Mouse (Mus musculus) hindbrain, embryonic 13.5 days (tissue): ENCODE measurements at regions not wholly inside any gene's neighbourhood (a gene's known extent, or its start where the extent isn't known, plus 50 kb on each side); places are given as distances from the start of the nearest gene placed in this dataset.

ENCODE experiments used
- ATAC-seq: fragments of 200-750 bp; cut with Nextera tagmentation; 2 replicates; pipeline ENCODE4 v1.8.0; 2017; ENCODE audit warnings: moderate TSS enrichment; ENCODE audit not compliant: low FRiP score
- H3K27ac ChIP-seq: fragments of 300-500 bp; sonication (generic); 2 replicates; pipeline ENCODE4 v1.5.1; 2015; ENCODE audit warnings: inconsistent platforms, mild to moderate bottlenecking, moderate library complexity
- H3K27me3 ChIP-seq: fragments of 300-500 bp; sonication (generic); 2 replicates; pipeline ENCODE4 v1.6.1; 2015; ENCODE audit warnings: mild to moderate bottlenecking, inconsistent platforms
- H3K36me3 ChIP-seq: fragments of 300-500 bp; sonication (generic); 2 replicates; pipeline ENCODE4 v1.6.1; 2015; ENCODE audit warnings: mild to moderate bottlenecking, inconsistent platforms
- H3K4me1 ChIP-seq: fragments of 300-500 bp; sonication (generic); replicated peaks from 2 replicates; pipeline ENCODE4 v1.6.1; 2015; ENCODE audit warnings: inconsistent platforms
- H3K4me2 ChIP-seq: fragments of 300-500 bp; sonication (generic); 2 replicates; pipeline ENCODE4 v1.6.1; 2015; ENCODE audit warnings: inconsistent platforms, mild to moderate bottlenecking, moderate library complexity
- H3K4me3 ChIP-seq: fragments of 300-500 bp; sonication (generic); 2 replicates; pipeline ENCODE4 v1.5.1; 2015; ENCODE audit warnings: mild to moderate bottlenecking, inconsistent platforms
- H3K9ac ChIP-seq: fragments of 300-500 bp; sonication (generic); 2 replicates; pipeline ENCODE4 v1.6.1; 2015; ENCODE audit warnings: mild to moderate bottlenecking, inconsistent platforms
- H3K9me3 ChIP-seq: fragments of 300-500 bp; sonication (generic); 2 replicates; pipeline ENCODE4 v1.6.1; 2016; ENCODE audit warnings: inconsistent platforms
- WGBS: fragments of 180-500 bp; shearing (Covaris S2); methylation state at CpG from one replicate; pipeline ENCODE4 v1.1.7; 2015; 5-methylcytosine and 5-hydroxymethylcytosine counted together

DNA sequence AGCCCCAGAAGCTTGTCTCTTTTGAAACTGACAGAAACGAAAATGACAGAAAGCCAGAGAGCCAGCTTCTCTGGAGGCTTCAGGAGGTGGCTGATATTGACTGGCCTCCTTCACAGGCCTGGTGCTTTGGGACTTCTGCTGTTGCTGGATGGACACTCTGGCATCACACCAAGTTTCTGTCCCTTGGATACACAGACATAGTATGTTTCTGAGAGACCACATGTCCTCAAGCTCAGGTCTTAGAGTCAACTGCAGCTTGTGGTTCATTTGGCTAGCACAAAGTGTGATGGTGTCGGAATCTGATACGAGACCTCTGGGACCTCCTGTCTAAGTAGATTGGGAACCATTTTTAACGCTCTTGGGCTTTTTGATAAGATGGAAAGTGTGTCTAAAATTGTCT, 502.0 kb downstream of the Sqor start:
- WGBS = 77% methylated on average over 4 of the region's 4 CpGs

DNA sequence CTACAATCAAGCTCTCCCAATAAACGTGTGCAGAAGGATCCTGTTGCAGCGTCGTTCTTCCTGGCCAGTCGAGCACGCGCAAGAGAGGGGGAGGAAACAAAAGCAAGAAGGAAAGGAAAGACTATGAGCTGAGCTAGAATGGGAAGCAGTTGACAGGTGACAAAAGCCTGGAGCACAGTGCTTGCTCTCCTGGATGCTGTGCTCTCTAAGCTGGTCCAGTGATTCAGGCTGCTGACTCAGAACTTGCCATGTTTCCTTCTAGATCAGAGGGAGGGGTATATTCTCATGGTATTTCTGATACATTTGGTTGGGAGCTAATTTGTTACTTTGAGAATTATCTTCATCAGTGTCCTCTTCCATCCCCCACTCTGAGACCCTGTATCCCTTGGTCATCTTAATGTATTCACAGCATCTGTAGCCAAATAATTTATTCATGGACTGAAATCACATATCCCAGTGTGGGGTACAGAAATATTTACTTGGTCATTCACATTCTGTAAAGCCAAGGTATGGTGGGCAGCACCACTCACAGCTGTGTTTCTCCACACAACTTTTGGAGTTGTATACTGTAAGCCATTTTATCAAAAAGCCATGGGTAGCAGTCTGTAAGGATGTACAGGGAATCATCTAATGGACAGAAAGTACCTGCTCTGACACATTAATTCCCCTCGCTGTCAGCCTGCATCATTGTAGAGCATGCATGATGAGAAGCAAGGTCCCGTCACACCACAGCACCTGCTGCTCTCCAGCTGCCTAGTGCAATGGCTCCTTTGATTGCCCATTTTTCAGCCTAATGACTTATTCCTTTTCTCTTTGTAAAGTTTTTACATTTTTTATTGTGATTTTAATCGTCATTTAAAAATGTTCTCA, 510.1 kb downstream of the Sqor start:
- Histone ChIP-seq H3K36me3 (no peaks in the 10 kb centered on the region), H3K27ac (no peak overlapping the region), H3K4me3 (no peak overlapping the region), H3K4me2 (no peak overlapping the region), H3K9ac (no peak overlapping the region), H3K4me1 (no peaks in the 10 kb centered on the region), H3K27me3 (no peaks in the 10 kb centered on the region), H3K9me3 (no peaks in the 10 kb centered on the region)
- ATAC-seq = peak; percentile 72; the same call in 1 of the 2 replicates
- 73% methylated on average over 9 of the region's 9 CpGs for WGBS

More for the DNA sequence above, 502.0 kb downstream of the Sqor start:
- no peak for ATAC-seq
- Histone ChIP-seq H3K4me1 (no peaks in the 10 kb centered on the region), H3K9ac (no peak overlapping the region), H3K4me2 (no peak overlapping the region), H3K36me3 (no peaks in the 10 kb centered on the region), H3K9me3 (no peaks in the 10 kb centered on the region), H3K4me3 (no peak overlapping the region), H3K27me3 (no peaks in the 10 kb centered on the region), H3K27ac (no peak overlapping the region)

DNA sequence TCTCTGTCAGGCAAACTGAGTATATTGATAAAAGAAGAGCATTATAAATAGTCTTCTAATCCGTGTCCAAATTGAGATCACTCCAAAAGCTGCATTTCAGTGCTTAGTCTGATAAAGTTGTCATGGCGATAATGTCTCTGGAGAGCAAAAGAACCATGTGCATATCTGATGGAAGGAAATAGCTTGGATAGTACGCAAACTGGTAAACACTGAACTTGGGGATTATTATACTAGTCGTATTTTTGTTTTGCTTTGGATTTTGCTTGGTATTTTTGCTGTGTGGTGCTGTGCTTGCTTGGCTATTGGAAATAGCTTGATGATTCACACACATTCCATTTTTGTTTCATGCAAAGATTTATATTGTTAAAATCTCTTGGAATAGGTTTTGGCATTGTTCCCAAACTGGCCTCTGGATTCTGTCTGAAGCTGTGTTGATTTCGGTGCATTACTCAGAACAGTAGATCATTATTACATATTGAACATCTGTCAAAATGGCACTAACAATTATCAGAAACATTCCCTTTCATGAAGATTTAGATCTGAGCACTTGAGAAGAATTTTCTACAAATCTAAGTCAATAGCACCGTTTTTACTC, 510.8 kb downstream of the Sqor start:
- Histone ChIP-seq H3K4me3 (no peak overlapping the region), H3K27me3 (no peaks in the 10 kb centered on the region), H3K4me2 (no peak overlapping the region), H3K4me1 (no peaks in the 10 kb centered on the region), H3K9ac (no peak overlapping the region), H3K36me3 (no peaks in the 10 kb centered on the region), H3K9me3 (no peaks in the 10 kb centered on the region), H3K27ac (no peak overlapping the region)
- ATAC-seq = 0 out of 2 replicates have a peak, but pooled peaks have one; percentile 32
- 64% methylated on average over 6 of the region's 6 CpGs for WGBS

DNA sequence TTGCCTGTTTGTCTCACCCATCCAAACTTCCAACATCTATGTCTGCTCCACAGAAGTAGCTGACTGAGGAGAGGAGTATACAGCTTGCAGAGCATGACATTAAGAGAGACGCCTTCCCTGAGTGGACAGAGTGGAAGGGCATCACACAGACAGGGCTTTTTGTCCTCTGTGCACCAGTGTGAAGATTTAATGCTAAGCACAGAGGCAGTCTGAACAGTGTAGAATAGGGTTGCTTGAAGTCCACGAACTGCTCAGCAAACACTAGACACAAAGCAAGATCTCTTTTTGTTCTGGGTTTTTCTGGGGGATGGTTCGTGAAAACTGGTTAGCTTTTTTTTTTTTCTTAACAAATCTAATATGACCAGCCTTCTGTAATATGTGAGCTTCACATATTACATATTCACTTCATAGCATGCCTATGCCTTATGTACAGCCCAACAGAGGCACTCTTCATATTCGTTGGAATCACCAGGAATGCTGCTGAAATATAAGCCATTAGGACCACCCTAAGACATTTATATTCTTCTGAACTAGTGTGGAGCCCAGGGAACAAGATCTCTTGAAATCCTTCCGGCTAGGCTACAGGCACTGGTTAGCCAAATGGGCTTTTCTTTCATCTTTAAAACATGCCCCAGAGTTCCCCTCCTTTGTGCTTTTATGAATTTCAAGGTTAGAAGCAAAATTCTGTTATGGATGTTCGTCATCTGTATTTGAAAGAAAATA, 546.7 kb downstream of the Sqor start:
- H3K27me3 ChIP-seq = no peaks in the 10 kb centered on the region
- ATAC-seq = 0 out of 2 replicates have a peak, but pooled peaks have one; percentile 21
- no peak overlapping the region for H3K4me2 ChIP-seq
- H3K36me3 ChIP-seq = no peaks in the 10 kb centered on the region
- H3K9ac ChIP-seq = no peak overlapping the region
- H3K4me3 ChIP-seq = no peak overlapping the region
- WGBS = 67% methylated on average over 6 of the region's 6 CpGs
- H3K9me3 ChIP-seq = no peaks in the 10 kb centered on the region
- no peaks in the 10 kb centered on the region for H3K4me1 ChIP-seq
- no peak overlapping the region for H3K27ac ChIP-seq

DNA sequence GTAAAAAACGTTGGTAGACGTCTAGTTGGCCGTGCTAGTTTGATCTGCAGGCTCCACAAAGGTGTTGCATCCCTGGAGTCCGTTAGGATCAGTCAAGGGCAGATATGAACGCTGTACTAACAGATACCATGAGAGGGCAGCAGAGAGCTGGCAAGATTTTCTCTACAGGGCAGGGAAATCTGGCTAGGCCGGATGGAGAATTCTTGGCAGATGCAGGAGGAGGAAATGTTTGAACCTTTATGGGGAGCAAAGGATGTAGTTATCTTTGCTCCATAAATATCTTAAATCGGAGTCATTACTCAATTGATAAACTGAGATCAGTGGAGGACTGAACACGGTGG, 547.2 kb downstream of the Sqor start:
- WGBS = 26% methylated on average over 8 of the region's 8 CpGs
- Histone ChIP-seq H3K9ac (no peak overlapping the region), H3K27ac (no peak overlapping the region)

DNA sequence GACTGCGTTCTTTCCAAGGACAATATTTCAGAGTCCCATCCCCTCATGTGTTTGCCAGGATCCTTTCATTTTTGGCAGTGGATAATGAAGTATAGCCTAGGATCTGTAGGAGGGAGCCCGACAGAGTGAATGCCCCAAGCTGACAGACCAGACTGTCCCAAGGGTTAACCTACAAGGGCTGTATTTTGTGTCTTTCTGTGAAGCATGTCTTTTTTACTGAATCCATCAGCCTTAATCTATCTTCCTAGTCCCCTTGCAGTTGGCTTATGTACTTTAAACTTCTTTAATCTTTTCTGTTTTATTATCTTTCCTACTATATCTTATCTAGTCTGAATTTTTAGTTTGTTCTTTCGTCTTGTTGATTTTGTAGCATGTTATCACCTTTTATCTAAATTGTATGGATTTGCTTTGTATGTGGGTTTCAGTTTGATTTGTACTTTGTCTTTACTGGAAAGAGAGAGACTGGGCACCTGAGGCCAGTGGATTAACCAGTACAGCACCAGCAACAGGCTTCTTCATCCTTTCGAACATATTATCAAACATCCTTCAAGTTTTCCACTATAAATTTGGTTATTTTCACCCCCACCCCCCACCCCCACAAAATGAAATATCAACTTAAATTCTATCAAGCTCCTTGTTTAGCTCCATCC, 555.5 kb downstream of the Sqor start:
- H3K27ac ChIP-seq = no peak overlapping the region
- WGBS = 94% methylated on average over 4 of the region's 4 CpGs
- H3K4me1 ChIP-seq = peaks cover 5% of the 10 kb centered on the region; the same call in 1 of the 2 replicates
- no peaks in the 10 kb centered on the region for H3K9me3 ChIP-seq
- ATAC-seq = no peak
- H3K27me3 ChIP-seq = no peaks in the 10 kb centered on the region
- no peaks in the 10 kb centered on the region for H3K36me3 ChIP-seq
- no peak overlapping the region for H3K9ac ChIP-seq
- no peak overlapping the region for H3K4me2 ChIP-seq
- H3K4me3 ChIP-seq = no peak overlapping the region

More for the DNA sequence above, 547.2 kb downstream of the Sqor start:
- Histone ChIP-seq H3K4me1 (no peaks in the 10 kb centered on the region), H3K9me3 (no peaks in the 10 kb centered on the region), H3K27me3 (no peaks in the 10 kb centered on the region), H3K4me3 (no peak overlapping the region), H3K4me2 (no peak overlapping the region), H3K36me3 (no peaks in the 10 kb centered on the region)
- ATAC-seq = peak; percentile 88

DNA sequence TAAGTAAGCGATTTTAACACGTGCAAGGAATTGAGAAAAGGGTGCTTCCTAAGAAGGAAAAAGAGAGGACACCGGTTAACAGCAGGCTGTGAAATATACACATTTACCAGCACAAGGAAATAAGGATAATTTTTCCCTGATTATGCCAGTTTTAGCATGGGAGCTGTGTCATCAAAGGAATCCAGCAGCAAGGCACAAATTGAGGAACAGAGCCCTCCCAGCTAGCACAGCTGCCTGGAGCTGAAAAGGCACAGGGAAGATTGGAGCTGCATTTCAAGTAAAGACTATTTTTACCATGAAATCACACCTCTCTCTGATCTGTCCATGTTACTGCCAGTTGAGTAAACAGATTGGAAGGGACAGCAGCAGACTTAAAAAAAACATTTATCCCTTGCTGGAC, 558.7 kb downstream of the Sqor start:
- H3K9ac ChIP-seq = no peak overlapping the region
- no peaks in the 10 kb centered on the region for H3K36me3 ChIP-seq
- peaks cover 5% of the 10 kb centered on the region; the same call in 1 of the 2 replicates for H3K4me1 ChIP-seq
- ATAC-seq = no peak
- H3K9me3 ChIP-seq = no peaks in the 10 kb centered on the region
- H3K4me3 ChIP-seq = no peak overlapping the region
- WGBS = 91% methylated on average over 3 of the region's 3 CpGs
- no peaks in the 10 kb centered on the region for H3K27me3 ChIP-seq
- no peak overlapping the region for H3K4me2 ChIP-seq
- no peak overlapping the region for H3K27ac ChIP-seq

DNA sequence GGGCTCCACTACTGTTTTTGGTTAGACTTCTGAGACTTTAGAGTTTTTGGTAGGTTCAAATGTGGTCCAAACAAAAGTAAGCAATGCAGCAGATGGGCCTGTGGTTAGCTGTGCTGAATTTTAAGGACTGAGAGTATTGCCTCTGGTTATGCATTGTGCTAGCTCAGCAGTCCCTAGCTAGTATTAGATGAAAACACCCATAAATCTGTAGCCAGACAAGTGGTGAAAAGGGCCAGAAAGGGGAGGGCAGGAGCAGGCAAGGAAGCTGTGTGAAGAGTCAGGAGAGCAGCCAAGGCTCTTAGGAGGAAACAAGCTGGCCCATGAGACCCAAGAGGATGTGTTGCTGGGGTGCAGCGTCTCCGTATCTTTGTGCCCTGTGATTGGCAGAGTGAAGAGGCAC, 559.9 kb downstream of the Sqor start:
- 53% methylated on average over 2 of the region's 2 CpGs for WGBS
- H3K27me3 ChIP-seq = no peaks in the 10 kb centered on the region
- no peaks in the 10 kb centered on the region for H3K9me3 ChIP-seq
- H3K4me2 ChIP-seq = no peak overlapping the region
- H3K4me1 ChIP-seq = peaks cover 5% of the 10 kb centered on the region; the same call in 1 of the 2 replicates
- no peak overlapping the region for H3K4me3 ChIP-seq
- 0 out of 2 replicates have a peak overlapping the region, but pooled peaks have one; percentile 23 for H3K27ac ChIP-seq
- no peak overlapping the region for H3K9ac ChIP-seq
- no peak for ATAC-seq
- no peaks in the 10 kb centered on the region for H3K36me3 ChIP-seq

DNA sequence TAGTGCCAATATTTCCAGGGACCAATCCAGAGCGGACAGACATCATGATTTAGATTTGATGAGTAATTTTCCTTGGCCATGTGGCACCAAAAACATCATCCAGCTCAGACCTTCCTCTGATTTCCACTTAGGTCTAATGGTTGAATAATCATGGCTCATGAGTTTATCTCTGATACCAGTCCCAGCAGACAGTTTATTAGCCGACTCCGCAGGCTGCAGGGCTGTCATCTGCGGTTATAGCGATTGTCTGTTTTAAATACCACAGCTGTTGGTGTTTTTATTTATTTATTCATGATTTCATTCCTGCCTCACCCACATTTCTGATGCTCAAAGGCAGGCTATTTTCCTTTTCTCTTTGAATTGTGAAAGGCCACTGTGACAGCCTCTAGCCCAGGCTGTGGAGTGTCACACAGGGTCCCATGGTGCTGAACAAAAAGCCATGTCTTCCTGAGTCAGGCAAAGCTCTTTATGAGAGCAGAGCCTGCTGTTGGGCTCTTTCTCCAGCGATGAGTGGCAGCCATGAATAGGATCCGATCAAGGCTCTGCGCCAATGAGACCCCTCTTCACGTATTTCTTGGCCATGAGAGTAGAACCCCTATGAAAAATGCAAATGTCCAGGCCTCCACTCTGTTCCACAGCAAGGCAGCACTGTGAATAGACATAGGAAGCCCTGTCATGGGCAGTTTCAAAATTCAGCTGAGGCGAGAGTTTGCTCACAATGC, 584.7 kb downstream of the Sqor start:
- no peaks in the 10 kb centered on the region for H3K9me3 ChIP-seq
- peak; percentile 96 for ATAC-seq
- H3K27ac ChIP-seq = peak overlapping the region; percentile 67
- 40% methylated on average over 10 of the region's 10 CpGs for WGBS
- no peak overlapping the region for H3K4me3 ChIP-seq
- peaks cover 7% of the 10 kb centered on the region for H3K4me1 ChIP-seq
- no peaks in the 10 kb centered on the region for H3K27me3 ChIP-seq
- no peaks in the 10 kb centered on the region for H3K36me3 ChIP-seq
- no peak overlapping the region for H3K9ac ChIP-seq
- no peak overlapping the region for H3K4me2 ChIP-seq

DNA sequence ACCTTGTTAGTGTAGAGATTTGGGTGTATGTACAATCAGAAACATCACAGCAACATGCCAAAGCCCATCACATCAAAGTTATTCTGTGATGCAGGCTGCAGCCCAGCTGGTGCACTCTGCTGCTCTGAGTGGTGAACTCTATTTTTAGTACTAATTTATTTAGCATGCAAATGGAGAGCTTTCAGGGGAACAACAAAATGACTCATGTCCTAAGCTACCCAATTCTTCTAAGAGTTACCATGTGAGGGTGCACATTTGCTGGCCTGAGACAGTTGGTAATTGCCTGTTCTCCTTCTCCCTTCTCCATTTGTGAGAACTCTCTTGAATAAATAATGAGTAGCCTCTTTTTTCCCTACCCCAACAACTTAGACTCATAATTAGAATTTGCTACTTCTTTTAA, 599.2 kb downstream of the Sqor start:
- Histone ChIP-seq H3K4me1 (no peaks in the 10 kb centered on the region), H3K27me3 (no peaks in the 10 kb centered on the region), H3K4me2 (no peak overlapping the region), H3K9me3 (no peaks in the 10 kb centered on the region), H3K4me3 (no peak overlapping the region), H3K9ac (no peak overlapping the region), H3K36me3 (no peaks in the 10 kb centered on the region), H3K27ac (no peak overlapping the region)
- no peak for ATAC-seq

DNA sequence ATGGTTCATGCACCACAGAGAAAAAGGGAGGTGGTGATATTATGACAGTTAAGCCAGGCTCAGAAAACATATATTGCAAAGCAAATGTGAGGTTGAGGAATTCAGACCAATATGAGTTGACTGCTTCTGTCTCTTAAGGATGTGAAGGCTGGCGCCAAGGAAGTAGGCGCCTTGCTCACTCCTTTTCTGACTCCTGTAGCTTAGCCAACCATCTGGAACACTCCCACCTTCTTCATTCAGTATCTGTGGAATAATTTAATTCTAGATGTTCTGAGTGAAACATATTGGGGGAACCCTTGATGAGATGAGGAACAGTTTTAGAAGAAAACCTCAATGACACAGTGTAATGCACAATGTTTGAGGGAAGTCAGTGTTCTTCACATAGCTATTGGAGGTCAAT, 601.5 kb downstream of the Sqor start:
- H3K9ac ChIP-seq = no peak overlapping the region
- 91% methylated on average over 2 of the region's 2 CpGs for WGBS
- H3K9me3 ChIP-seq = no peaks in the 10 kb centered on the region
- H3K36me3 ChIP-seq = no peaks in the 10 kb centered on the region
- H3K27me3 ChIP-seq = no peaks in the 10 kb centered on the region
- ATAC-seq = no peak
- no peaks in the 10 kb centered on the region for H3K4me1 ChIP-seq
- no peak overlapping the region for H3K4me3 ChIP-seq
- no peak overlapping the region for H3K4me2 ChIP-seq
- no peak overlapping the region for H3K27ac ChIP-seq
